Mouse (Mus musculus): ENCODE measurements at regions not wholly inside any gene's neighbourhood (a gene's known extent, or its start where the extent isn't known, plus 50 kb on each side); places are given as distances from the start of the nearest gene placed in this dataset.

DNA sequence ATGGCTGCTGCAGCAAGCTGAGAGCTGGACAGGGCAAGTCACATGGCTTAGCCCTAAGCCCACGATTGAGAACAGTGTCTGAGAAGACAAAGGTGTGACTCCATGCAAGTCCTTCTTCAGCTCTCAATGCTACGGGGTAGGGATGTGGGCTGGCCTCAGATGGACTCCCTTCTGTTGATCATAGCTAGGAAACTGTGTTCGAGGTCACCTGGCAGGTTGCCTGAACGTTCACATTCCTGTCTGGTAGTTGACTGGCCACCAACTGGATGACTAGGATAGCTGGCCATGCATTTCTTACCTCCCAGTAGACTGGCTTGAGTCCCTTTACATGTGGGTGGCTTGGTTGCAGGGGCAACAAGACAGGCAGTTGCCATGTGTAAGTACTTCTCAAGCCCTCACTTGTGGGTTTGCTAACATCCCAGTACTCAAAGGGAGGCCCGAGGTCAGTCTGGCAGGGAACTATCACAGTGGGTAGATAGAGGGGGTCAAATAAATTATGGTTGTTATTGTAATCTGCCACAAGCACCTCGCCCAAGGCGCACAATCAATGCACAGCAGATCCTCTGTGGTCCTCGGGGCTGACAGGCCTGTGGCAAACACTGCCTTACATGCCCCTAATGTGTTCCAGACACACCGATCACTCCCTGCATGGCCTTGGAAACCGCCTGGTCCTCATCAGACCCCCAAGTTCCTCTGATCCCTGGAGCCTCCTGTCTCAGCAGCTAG is 107.5 kb downstream of the Tex36 start:
- Histone ChIP-seq H3K4me2 (no peak overlapping the region), H3K27ac (0 out of 2 replicates have a peak overlapping the region, but pooled peaks have one; percentile 19), H3K27me3 (peaks cover 6% of the 10 kb centered on the region; the same call in 1 of the 2 replicates), H3K9ac (replicated peaks) (no peak overlapping the region), H3K4me1 (replicated peaks) (peaks cover 37% of the 10 kb centered on the region), H3K4me3 (replicated peaks) (no peak overlapping the region), H3K9me3 (no peaks in the 10 kb centered on the region), H3K36me3 (no peaks in the 10 kb centered on the region)
- no peak for ATAC-seq (ENCODE audit: insufficient number of reproducible peaks, insufficient read depth, low FRiP score, low TSS enrichment, low read depth)
- WGBS: 36% methylated on average over 10 of the region's 10 CpGs

DNA sequence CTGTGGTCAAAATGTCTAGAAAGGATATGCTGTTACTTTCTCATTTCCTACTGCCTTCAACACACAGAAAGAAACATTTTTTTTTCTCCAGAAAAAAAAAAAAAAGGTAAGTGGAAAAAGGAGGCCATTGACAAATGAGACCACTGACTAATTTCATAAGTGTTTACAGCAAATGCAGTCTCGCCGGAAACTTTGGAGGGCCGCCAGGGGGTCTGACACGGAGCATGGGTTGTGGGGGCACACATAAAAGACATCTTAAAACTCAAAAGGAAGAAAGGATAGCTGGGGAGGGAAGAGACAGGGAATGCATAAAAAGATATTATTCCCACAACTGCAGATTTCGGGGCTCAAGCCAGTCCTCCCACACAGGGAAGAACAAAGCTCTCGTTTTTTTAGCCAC is 109.3 kb downstream of the Tex36 start:
- no peak overlapping the region for H3K4me2 ChIP-seq
- 39% methylated on average over 6 of the region's 6 CpGs for WGBS
- H3K9me3 ChIP-seq: no peaks in the 10 kb centered on the region
- H3K4me1 ChIP-seq (replicated peaks): peaks cover 45% of the 10 kb centered on the region
- no peak overlapping the region for H3K4me3 ChIP-seq (replicated peaks)
- no peaks in the 10 kb centered on the region for H3K36me3 ChIP-seq
- ATAC-seq (ENCODE audit: insufficient number of reproducible peaks, insufficient read depth, low FRiP score, low TSS enrichment, low read depth): no peak
- no peak overlapping the region for H3K9ac ChIP-seq (replicated peaks)
- H3K27ac ChIP-seq: peak overlapping the region; percentile 24; the same call in 1 of the 2 replicates
- H3K27me3 ChIP-seq: peaks cover 3% of the 10 kb centered on the region; the same call in 1 of the 2 replicates

DNA sequence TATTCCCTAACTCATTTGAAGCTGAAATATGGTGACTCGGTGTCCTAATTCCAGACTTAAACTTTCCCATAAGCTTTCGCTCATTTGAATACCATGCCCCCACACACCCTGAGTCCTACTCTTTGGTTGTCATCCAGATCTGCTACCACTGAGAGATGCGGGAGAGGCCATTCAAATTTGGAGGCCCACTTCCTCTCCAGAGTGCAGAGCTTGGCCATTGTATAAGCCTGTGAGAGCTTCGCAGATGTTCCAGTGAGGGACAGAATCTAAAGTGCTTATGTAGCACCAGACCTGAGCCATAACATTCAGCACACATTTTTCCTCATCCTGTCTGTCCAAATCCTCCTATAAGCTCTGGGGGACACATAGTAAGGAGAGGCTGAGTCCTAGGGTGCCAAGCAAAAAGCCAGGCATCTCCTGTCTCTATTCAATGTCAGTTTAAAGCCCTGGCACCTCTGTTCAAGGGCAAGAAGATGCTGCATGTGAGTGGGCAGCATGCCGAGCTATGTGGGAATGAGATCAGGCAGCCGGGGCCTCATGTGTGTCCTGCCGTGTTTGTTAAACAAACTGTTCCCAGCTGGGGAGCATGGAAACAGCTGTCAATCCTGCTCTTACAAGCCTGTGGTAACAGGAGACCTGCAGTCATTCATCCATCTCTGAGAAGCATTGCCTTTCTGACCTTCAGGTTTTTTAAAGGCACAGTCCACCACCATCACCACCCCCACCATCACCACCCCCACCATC is 113.9 kb downstream of the Tex36 start:
- H3K36me3 ChIP-seq: no peaks in the 10 kb centered on the region
- no peak overlapping the region for H3K4me3 ChIP-seq (replicated peaks)
- no peak for ATAC-seq (ENCODE audit: insufficient number of reproducible peaks, insufficient read depth, low FRiP score, low TSS enrichment, low read depth)
- H3K4me1 ChIP-seq (replicated peaks): peaks cover 25% of the 10 kb centered on the region
- no peaks in the 10 kb centered on the region for H3K9me3 ChIP-seq
- peaks cover 3% of the 10 kb centered on the region; the same call in 1 of the 2 replicates for H3K27me3 ChIP-seq
- WGBS: 54% methylated on average over 7 of the region's 7 CpGs
- no peak overlapping the region for H3K4me2 ChIP-seq
- no peak overlapping the region; the same call in 1 of the 2 replicates for H3K9ac ChIP-seq (replicated peaks)
- H3K27ac ChIP-seq: peak overlapping the region; percentile 50; the same call in 1 of the 2 replicates

DNA sequence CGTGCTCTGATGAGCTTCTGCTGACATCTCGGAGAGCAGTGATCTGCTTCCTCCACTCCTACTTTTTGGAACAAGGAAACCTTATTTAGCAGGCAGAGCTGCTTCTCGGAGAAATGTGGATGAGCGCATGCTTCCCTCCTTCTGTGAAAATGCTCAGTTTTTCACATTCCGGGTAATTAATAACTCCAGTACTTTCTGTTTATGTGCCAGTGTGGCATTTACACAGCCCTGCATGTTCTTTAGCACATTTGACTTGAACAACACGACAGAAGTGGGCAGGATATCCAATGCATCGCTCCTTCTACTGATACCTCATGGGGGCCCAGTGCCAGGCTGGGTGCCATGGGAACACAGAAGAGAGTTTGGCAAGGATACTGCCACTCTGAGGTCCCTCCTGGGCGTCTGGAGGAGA is 117.5 kb downstream of the Tex36 start:
- H3K9me3 ChIP-seq: no peaks in the 10 kb centered on the region
- no peaks in the 10 kb centered on the region for H3K27me3 ChIP-seq
- peaks cover 8% of the 10 kb centered on the region for H3K4me1 ChIP-seq (replicated peaks)
- WGBS: 80% methylated on average over 8 of the region's 8 CpGs
- no peak overlapping the region for H3K9ac ChIP-seq (replicated peaks)
- ATAC-seq (ENCODE audit: insufficient number of reproducible peaks, insufficient read depth, low FRiP score, low TSS enrichment, low read depth): no peak
- no peak overlapping the region for H3K27ac ChIP-seq
- no peak overlapping the region for H3K4me3 ChIP-seq (replicated peaks)
- no peaks in the 10 kb centered on the region for H3K36me3 ChIP-seq
- H3K4me2 ChIP-seq: no peak overlapping the region

DNA sequence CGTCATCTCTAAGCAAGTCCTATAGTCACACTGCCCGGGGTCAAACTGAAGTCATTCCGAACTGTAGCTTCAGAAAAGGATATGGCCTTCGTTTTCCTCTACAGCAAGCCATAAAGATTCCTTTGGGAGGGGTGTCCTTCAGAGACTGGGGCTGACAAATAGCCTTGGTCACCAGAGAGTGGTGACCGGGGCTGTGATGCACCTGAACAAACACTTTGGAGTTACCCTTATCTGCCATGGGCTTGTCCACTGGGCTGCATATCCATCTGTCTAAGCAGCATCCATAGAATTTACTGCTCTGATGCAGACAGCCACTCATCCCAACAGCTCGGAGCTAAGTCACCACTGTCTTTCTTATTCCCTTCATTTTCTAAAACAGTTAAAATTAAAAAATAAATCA is 120.4 kb downstream of the Tex36 start:
- Histone ChIP-seq H3K4me2 (no peak overlapping the region), H3K27me3 (no peaks in the 10 kb centered on the region), H3K9ac (replicated peaks) (no peak overlapping the region), H3K27ac (no peak overlapping the region), H3K9me3 (no peaks in the 10 kb centered on the region; the same call in 1 of the 2 replicates), H3K4me1 (replicated peaks) (no peaks in the 10 kb centered on the region), H3K4me3 (replicated peaks) (no peak overlapping the region), H3K36me3 (no peaks in the 10 kb centered on the region)
- WGBS: 49% methylated on average over 6 of the region's 6 CpGs
- ATAC-seq (ENCODE audit: insufficient number of reproducible peaks, insufficient read depth, low FRiP score, low TSS enrichment, low read depth): no peak

DNA sequence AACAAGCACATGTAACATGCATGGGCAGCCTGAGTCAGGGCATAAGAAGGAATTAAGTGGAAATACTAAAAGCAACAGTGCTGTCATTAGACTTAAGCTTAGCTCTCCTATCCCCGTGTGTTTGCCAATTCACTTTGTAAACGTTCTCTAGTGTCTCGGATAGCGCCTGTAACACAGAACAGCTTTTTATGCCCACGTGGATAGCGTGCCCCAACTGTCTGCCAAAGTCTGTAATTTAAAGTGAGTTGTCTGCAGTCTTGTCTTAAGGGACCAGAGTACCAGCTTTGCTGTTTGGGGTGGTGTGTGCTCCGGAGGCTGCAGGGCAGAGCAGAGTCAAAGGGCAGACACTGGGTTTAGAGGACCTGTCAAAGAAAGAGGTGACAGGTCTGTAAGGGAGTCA is 122.3 kb downstream of the Tex36 start:
- ATAC-seq (ENCODE audit: insufficient number of reproducible peaks, insufficient read depth, low FRiP score, low TSS enrichment, low read depth): no peak
- WGBS: 55% methylated on average over 7 of the region's 7 CpGs

DNA sequence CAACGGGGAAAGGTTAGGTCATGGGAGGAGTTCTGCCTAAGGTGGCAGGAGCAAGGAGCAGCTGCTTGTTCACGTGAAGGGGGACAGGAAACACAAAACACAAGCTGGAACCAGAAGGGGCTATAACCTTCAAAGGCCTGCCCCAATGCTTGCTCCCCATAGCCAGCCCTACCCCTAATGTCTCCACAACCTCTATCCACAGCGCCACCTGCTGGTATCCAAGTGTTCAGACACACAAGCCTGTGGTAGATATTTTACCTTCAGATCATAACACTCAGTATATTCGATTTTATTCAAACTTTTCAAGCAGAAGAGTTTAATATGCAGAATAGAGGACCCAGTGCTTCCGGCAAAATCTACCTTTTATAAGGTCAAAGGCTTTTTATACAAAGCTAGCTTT is 124.0 kb downstream of the Tex36 start:
- WGBS: 78% methylated on average over 5 of the region's 5 CpGs
- H3K27ac ChIP-seq: no peak overlapping the region
- H3K4me2 ChIP-seq: no peak overlapping the region
- H3K9ac ChIP-seq (replicated peaks): no peak overlapping the region
- H3K4me3 ChIP-seq (replicated peaks): no peak overlapping the region
- H3K4me1 ChIP-seq (replicated peaks): no peaks in the 10 kb centered on the region
- H3K27me3 ChIP-seq: no peaks in the 10 kb centered on the region
- H3K36me3 ChIP-seq: no peaks in the 10 kb centered on the region
- no peaks in the 10 kb centered on the region; the same call in 1 of the 2 replicates for H3K9me3 ChIP-seq
- ATAC-seq (ENCODE audit: insufficient number of reproducible peaks, insufficient read depth, low FRiP score, low TSS enrichment, low read depth): no peak

More for the DNA sequence above, 122.3 kb downstream of the Tex36 start:
- no peak overlapping the region for H3K4me2 ChIP-seq
- no peak overlapping the region for H3K4me3 ChIP-seq (replicated peaks)
- no peaks in the 10 kb centered on the region for H3K4me1 ChIP-seq (replicated peaks)
- no peaks in the 10 kb centered on the region for H3K27me3 ChIP-seq
- no peak overlapping the region for H3K9ac ChIP-seq (replicated peaks)
- no peak overlapping the region for H3K27ac ChIP-seq
- no peaks in the 10 kb centered on the region; the same call in 1 of the 2 replicates for H3K9me3 ChIP-seq
- no peaks in the 10 kb centered on the region for H3K36me3 ChIP-seq

DNA sequence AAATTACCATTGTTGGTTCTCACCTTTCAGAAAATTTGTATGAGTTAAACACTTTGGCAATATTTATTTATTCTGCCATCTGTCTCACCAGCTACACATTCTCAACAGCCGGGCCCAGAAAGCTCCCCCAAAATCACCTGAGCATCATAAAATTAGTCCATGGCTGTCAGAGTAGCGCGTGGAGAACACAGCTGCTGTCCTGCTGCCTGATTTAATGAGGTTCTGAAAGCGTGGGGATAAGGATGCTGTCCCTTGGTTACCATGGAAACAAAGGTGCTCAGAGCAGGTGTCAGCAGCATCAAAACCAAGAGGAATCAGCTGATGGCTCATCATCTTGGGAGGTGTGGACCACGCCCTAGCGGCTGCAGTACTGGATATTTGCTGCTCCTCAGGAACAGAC is 124.7 kb downstream of the Tex36 start:
- WGBS: 60% methylated on average over 6 of the region's 6 CpGs
- Histone ChIP-seq H3K4me1 (replicated peaks) (no peaks in the 10 kb centered on the region), H3K4me3 (replicated peaks) (no peak overlapping the region), H3K9ac (replicated peaks) (no peak overlapping the region), H3K4me2 (no peak overlapping the region), H3K9me3 (no peaks in the 10 kb centered on the region; the same call in 1 of the 2 replicates), H3K27ac (no peak overlapping the region), H3K36me3 (no peaks in the 10 kb centered on the region), H3K27me3 (no peaks in the 10 kb centered on the region)
- ATAC-seq (ENCODE audit: insufficient number of reproducible peaks, insufficient read depth, low FRiP score, low TSS enrichment, low read depth): no peak

DNA sequence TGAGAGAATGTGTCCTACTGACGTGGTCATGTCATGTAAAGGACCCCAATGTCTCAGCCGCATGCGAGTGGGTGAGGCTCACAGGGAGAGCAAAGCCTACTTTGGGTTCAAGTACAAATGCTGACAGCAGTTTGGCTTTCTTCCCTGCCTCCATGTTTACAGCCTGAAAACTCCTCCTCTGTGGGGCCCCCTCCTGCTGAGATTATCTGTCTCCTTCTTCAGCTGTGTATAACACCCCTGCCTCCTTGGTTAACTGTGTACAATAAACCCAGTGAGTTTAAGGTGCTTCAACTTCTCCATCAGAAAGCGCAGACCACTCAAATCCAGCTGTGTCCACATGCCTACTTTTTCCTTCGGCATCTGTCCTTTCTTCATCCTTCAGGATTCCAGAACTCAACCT is 130.3 kb downstream of the Tex36 start:
- no peaks in the 10 kb centered on the region for H3K4me1 ChIP-seq (replicated peaks)
- no peak overlapping the region for H3K9ac ChIP-seq (replicated peaks)
- H3K27ac ChIP-seq: no peak overlapping the region
- no peaks in the 10 kb centered on the region for H3K36me3 ChIP-seq
- ATAC-seq (ENCODE audit: insufficient number of reproducible peaks, insufficient read depth, low FRiP score, low TSS enrichment, low read depth): no peak
- H3K4me2 ChIP-seq: no peak overlapping the region
- H3K27me3 ChIP-seq: no peaks in the 10 kb centered on the region
- H3K9me3 ChIP-seq: no peaks in the 10 kb centered on the region
- WGBS: 93% methylated on average over 5 of the region's 5 CpGs
- no peak overlapping the region for H3K4me3 ChIP-seq (replicated peaks)

DNA sequence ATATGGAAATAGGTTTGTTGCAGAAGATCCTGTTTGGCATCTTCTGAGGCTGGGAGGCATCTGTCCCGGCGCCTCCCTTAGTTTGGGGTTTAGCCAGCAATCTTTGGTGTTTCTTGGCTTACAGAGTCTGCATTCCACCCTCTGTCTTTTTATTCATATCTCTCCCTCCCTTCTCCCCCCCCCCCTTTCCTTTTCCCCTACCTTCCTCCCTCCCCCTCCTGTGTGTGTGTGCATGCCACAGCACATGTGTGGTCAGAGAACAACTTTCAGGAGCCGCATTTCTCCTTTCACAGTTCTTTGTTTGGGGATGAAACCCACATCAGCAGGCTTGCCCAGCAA is 131.4 kb downstream of the Tex36 start:
- no peak for ATAC-seq (ENCODE audit: insufficient number of reproducible peaks, insufficient read depth, low FRiP score, low TSS enrichment, low read depth)
- H3K9ac ChIP-seq (replicated peaks): no peak overlapping the region
- no peaks in the 10 kb centered on the region for H3K27me3 ChIP-seq
- WGBS: 72% methylated on average over 3 of the region's 3 CpGs
- H3K9me3 ChIP-seq: no peaks in the 10 kb centered on the region
- H3K4me1 ChIP-seq (replicated peaks): no peaks in the 10 kb centered on the region
- no peak overlapping the region for H3K4me3 ChIP-seq (replicated peaks)
- H3K36me3 ChIP-seq: no peaks in the 10 kb centered on the region
- H3K4me2 ChIP-seq: no peak overlapping the region
- no peak overlapping the region for H3K27ac ChIP-seq

DNA sequence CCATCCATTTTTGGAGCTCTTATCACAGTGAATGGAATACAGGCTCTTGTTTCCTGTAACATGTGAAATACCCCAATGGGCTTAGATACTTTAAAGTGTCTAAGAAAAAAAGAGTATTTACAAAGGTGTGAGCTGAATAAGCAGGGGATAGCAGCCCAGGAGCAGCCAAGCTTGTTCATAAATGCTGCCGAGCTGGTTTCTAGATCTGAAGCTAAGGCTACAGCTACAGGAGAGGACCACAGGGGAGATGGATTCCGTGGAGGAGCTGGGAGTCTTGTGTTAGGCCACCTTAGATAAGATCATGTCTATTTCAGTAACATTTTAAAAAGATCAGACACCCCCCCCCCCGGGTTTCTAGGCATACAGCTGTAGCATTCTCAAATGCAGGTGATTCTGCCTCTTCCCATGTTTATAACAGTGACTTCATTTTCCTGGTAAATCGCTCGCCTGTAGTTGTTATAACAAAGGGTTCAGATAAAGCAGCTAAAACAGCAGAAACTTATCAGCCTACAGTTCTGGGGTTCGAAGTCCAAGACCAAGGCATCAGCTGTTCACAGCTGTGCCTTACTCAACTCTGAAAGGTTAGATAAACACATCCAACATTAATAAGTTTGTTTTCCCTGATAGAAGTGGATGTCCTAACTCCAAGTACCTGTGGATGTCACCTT is 131.9 kb downstream of the Tex36 start:
- H3K36me3 ChIP-seq: no peaks in the 10 kb centered on the region
- H3K27me3 ChIP-seq: no peaks in the 10 kb centered on the region
- H3K4me1 ChIP-seq (replicated peaks): no peaks in the 10 kb centered on the region
- H3K4me3 ChIP-seq (replicated peaks): no peak overlapping the region
- no peak overlapping the region for H3K4me2 ChIP-seq
- H3K27ac ChIP-seq: no peak overlapping the region
- no peak for ATAC-seq (ENCODE audit: insufficient number of reproducible peaks, insufficient read depth, low FRiP score, low TSS enrichment, low read depth)
- H3K9ac ChIP-seq (replicated peaks): no peak overlapping the region
- no peaks in the 10 kb centered on the region for H3K9me3 ChIP-seq
- WGBS: 72% methylated on average over 6 of the region's 6 CpGs

Data from limb, embryonic 12.5 days (tissue).